Mouse (Mus musculus) brain, embryonic 14.5 days (tissue): ENCODE results near the gene Gbp3.

Experiments used
- CTCF ChIP-seq: fragments of 200-500 bp; IDR thresholded peaks from 2 replicates; pipeline ENCODE4 v1.5.1; 2012; ENCODE audit warnings: inconsistent platforms, mild to moderate bottlenecking, moderate library complexity, borderline replicate concordance; ENCODE audit not compliant: insufficient read depth, insufficient read length; ENCODE audit errors: extremely low read depth
- POLR2A ChIP-seq: fragments of 200-500 bp; IDR thresholded peaks from 2 replicates; pipeline ENCODE4 v1.6.1; 2012; ENCODE audit warnings: mild to moderate bottlenecking, inconsistent platforms, borderline replicate concordance; ENCODE audit not compliant: poor library complexity, insufficient read depth, insufficient read length, severe bottlenecking; ENCODE audit errors: extremely low read depth

- TF ChIP-seq POLR2A (no peak), CTCF (no peak)
Measured at GRCm38 (mm10) chr3:142601675-142602074, 41.8 kb downstream of the Gbp3 start.
